Mouse (Mus musculus): ENCODE measurements around the gene Txnrd3. TPM values are rescaled to one million over a fixed set of nuclear protein-coding genes. Genes with fewer than 3 reads are reported as not detected.

Gene Txnrd3
- total and polyA plus RNA-seq, 2 experiments from 2014 or later, result 15.0 to 18.8 TPM

DNA sequence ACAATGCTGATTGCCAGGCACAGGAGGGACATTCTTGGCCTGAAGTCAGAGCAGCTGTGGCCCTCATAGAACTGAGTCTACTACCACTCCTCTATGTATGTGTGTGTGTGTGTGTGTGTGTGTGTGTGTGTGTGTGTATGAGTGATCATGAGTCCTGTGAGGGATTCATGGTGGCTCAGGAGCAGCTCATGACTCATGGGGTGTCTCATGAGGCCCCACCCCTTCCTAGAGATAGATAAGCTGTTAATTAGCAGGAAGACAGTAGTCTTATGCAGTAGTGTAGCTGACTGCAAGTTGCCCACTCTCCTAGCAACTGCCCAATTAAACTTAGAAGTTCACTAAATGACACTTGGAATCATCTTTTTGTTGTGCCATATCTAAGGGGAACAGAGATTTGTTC lies 8.0 kb downstream of the Txnrd3 start:
- H3K36me3 ChIP-seq (ENCODE audit: insufficient read depth, low read length), result no peaks in the 10 kb centered on the region
- TF ChIP-seq CTCF (IDR thresholded peaks at IDR 0.05; ENCODE audit: low read depth), result no peak
- ATAC-seq (no peak), DNase-seq (ENCODE audit: low spot score) (no peak)
- H3K4me1 ChIP-seq (ENCODE audit: insufficient read depth, low read length), result no peaks in the 10 kb centered on the region
- H3K9ac ChIP-seq (replicated peaks; ENCODE audit: low read length), result no peak overlapping the region
- H3K27me3 ChIP-seq (ENCODE audit: insufficient read depth, low read length), result no peaks in the 10 kb centered on the region
- H3K4me2 ChIP-seq (ENCODE audit: low read depth, low read length), result no peak overlapping the region
- no peak overlapping the region for H3K4me3 ChIP-seq (ENCODE audit: low read length)
- H3K27ac ChIP-seq, result no peak overlapping the region
- H3K9me3 ChIP-seq (ENCODE audit: low read length), result no peaks in the 10 kb centered on the region

DNA sequence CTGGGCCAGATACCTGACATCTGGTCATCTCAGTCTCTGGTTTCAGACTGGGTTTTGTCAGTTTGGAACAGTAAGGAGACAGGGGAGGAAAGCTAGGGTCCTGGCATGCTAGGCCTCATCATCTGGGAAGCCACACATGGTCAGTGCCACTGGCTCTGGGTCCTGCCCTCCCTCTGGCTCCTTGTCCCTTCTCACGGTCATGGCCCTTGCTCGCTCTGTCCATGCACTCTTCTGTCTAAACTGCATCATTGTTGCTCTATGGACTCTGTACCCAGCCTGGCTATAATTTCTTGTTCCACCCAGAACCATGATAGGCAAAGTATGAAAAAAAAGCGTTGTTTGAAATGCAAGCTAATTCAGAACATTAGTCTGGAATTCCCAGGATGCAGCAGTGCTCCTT lies 11.2 kb downstream of the Txnrd3 start:
- TF ChIP-seq CTCF (IDR thresholded peaks at IDR 0.05; ENCODE audit: low read depth), result no peak
- no peak overlapping the region for H3K27ac ChIP-seq
- no peaks in the 10 kb centered on the region for H3K36me3 ChIP-seq (ENCODE audit: insufficient read depth, low read length)
- no peak overlapping the region for H3K9ac ChIP-seq (replicated peaks; ENCODE audit: low read length)
- H3K4me2 ChIP-seq (ENCODE audit: low read depth, low read length), result no peak overlapping the region
- 88% methylated on average over 3 of the region's 3 CpGs for WGBS
- H3K27me3 ChIP-seq (ENCODE audit: insufficient read depth, low read length), result no peaks in the 10 kb centered on the region
- no peak for DNase-seq (ENCODE audit: low spot score)
- H3K9me3 ChIP-seq (ENCODE audit: low read length), result no peaks in the 10 kb centered on the region
- no peak for ATAC-seq
- no peak overlapping the region for H3K4me3 ChIP-seq (ENCODE audit: low read length)
- no peaks in the 10 kb centered on the region for H3K4me1 ChIP-seq (ENCODE audit: insufficient read depth, low read length)

DNA sequence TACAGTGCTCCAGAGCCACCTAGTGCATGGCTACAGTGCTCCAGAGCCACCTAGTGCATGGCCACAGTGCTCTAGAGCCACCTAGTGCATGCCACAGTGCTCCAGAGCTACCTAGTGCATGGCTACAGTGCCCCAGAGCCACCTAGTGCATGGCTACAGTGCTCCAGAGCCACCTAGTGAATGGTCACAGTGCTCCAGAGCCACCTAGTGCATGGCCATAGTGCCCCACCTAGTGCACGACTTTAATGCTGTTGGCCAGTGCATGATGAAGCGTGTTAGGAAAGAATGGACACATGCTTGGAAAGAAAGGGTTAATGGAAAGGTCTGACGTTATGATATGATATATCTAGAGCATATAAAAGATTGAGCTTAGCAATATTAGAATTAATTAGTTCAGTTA lies 14.6 kb downstream of the Txnrd3 start:
- no peak overlapping the region for H3K9ac ChIP-seq (replicated peaks; ENCODE audit: low read length)
- no peaks in the 10 kb centered on the region for H3K36me3 ChIP-seq (ENCODE audit: insufficient read depth, low read length)
- ATAC-seq (no peak), DNase-seq (ENCODE audit: low spot score) (no peak)
- H3K4me1 ChIP-seq (ENCODE audit: insufficient read depth, low read length), result no peaks in the 10 kb centered on the region
- WGBS, result 80% methylated on average over 3 of the region's 3 CpGs
- no peak overlapping the region for H3K4me2 ChIP-seq (ENCODE audit: low read depth, low read length)
- peak; percentile 40; the same call in 1 of the 2 replicates for TF ChIP-seq CTCF (IDR thresholded peaks at IDR 0.05; ENCODE audit: low read depth)
- no peak overlapping the region for H3K4me3 ChIP-seq (ENCODE audit: low read length)
- no peak overlapping the region for H3K27ac ChIP-seq
- no peaks in the 10 kb centered on the region for H3K27me3 ChIP-seq (ENCODE audit: insufficient read depth, low read length)
- H3K9me3 ChIP-seq (ENCODE audit: low read length), result no peaks in the 10 kb centered on the region

DNA sequence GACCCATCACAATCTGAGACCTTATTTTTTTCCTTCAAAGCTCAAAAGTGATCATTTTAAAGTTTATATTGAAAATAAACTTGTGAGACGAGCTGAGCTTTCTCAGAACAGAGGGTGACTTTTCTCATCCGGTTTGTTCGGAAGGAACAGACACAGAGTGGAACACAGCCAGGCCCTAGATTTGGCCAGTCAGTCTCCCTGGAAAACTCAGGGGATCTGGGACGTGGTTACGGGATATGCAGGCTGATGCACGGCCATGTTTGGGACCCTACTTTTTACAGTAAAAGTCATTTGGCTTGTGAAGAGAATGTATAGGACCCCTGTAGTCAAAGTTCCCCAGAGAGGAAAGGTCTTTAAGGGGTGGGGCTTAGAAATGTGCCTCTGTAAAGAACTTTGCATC lies 15.1 kb downstream of the Txnrd3 start:
- DNase-seq (ENCODE audit: low spot score) (no peak), ATAC-seq (no peak)
- 81% methylated on average over 6 of the region's 6 CpGs for WGBS
- H3K27me3 ChIP-seq (ENCODE audit: insufficient read depth, low read length), result no peaks in the 10 kb centered on the region
- no peak overlapping the region for H3K27ac ChIP-seq
- no peaks in the 10 kb centered on the region for H3K4me1 ChIP-seq (ENCODE audit: insufficient read depth, low read length)
- no peaks in the 10 kb centered on the region for H3K9me3 ChIP-seq (ENCODE audit: low read length)
- H3K36me3 ChIP-seq (ENCODE audit: insufficient read depth, low read length), result peaks cover under 1% of the 10 kb centered on the region; the same call in 1 of the 2 replicates
- TF ChIP-seq CTCF (IDR thresholded peaks at IDR 0.05; ENCODE audit: low read depth), result no peak
- H3K9ac ChIP-seq (replicated peaks; ENCODE audit: low read length), result no peak overlapping the region
- H3K4me3 ChIP-seq (ENCODE audit: low read length), result no peak overlapping the region
- no peak overlapping the region for H3K4me2 ChIP-seq (ENCODE audit: low read depth, low read length)

DNA sequence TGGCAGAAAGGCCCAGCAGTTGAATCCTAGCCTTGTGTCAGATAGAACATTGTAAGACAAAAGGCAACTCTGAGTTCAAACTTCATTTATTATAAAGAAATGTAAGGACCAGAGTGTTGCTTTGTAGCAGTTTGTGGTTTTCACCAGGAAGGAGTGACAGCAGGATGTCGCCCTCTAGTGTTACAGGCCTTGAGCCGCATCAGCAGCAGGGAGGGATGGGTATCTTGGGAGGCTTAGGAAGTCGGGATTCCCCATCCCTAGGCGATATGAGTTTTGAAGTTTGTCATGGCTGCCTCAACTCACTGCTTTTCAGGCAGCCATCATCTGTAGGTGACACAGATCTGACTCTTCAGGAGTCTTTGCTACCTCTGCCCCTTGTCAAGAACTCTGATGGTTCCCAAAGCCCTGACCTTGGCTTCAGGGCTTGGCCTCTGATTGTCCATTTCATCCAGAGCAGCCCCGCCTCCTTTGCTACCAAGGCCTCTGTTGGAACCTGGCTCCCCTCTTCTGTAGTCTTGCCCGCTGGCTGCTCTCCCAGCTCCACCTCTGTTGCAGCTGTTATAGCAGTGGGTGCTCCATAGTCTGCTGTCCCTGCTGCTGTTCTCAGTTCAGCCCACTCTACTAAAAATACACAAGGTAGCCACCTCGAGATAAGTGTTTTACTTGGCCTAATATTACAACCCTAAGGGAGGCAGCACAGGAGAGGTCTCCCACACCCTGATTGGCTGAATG lies 16.1 kb downstream of the Txnrd3 start:
- H3K36me3 ChIP-seq (ENCODE audit: insufficient read depth, low read length), result peaks cover 5% of the 10 kb centered on the region; the same call in 1 of the 2 replicates
- no peak for ATAC-seq

DNA sequence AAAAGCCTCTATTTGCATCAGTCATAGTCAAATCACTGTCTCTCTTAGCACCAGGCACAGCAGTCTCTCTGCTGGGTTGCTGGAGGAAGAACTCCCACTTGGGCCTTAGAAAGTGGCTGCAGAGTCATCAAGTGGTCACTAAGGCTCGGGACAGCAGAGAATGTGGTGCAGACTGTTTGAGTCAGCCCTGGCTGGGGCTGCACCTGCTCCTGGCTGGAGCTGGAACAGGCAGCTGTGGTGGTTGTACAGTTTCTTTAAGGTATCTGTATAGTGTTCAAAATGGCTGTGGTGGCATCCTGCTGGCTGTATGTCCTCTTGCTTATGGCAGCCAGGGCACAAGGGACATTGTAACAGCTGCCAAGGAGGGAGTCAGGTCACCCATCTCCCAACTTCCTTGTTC lies 16.7 kb downstream of the Txnrd3 start:
- Histone ChIP-seq H3K9ac (replicated peaks; ENCODE audit: low read length) (no peak overlapping the region), H3K36me3 (ENCODE audit: insufficient read depth, low read length) (peaks cover 5% of the 10 kb centered on the region; the same call in 1 of the 2 replicates), H3K4me3 (ENCODE audit: low read length) (no peak overlapping the region), H3K9me3 (ENCODE audit: low read length) (no peaks in the 10 kb centered on the region), H3K4me1 (ENCODE audit: insufficient read depth, low read length) (no peaks in the 10 kb centered on the region), H3K27me3 (ENCODE audit: insufficient read depth, low read length) (no peaks in the 10 kb centered on the region), H3K4me2 (ENCODE audit: low read depth, low read length) (no peak overlapping the region), H3K27ac (no peak overlapping the region)
- DNase-seq (ENCODE audit: low spot score) (no peak), ATAC-seq (no peak)
- TF ChIP-seq CTCF (IDR thresholded peaks at IDR 0.05; ENCODE audit: low read depth), result no peak
- 72% methylated on average over 1 of the region's 1 CpGs for WGBS

More for the DNA sequence above, 16.1 kb downstream of the Txnrd3 start:
- Histone ChIP-seq H3K9me3 (ENCODE audit: low read length) (no peaks in the 10 kb centered on the region), H3K9ac (replicated peaks; ENCODE audit: low read length) (no peak overlapping the region), H3K27me3 (ENCODE audit: insufficient read depth, low read length) (no peaks in the 10 kb centered on the region), H3K27ac (no peak overlapping the region), H3K4me2 (ENCODE audit: low read depth, low read length) (no peak overlapping the region), H3K4me3 (ENCODE audit: low read length) (no peak overlapping the region), H3K4me1 (ENCODE audit: insufficient read depth, low read length) (no peaks in the 10 kb centered on the region)
- TF ChIP-seq CTCF (IDR thresholded peaks at IDR 0.05; ENCODE audit: low read depth), result peak; percentile 74
- 32% methylated on average over 7 of the region's 7 CpGs for WGBS
- DNase-seq (ENCODE audit: low spot score), result peak; percentile 50

DNA sequence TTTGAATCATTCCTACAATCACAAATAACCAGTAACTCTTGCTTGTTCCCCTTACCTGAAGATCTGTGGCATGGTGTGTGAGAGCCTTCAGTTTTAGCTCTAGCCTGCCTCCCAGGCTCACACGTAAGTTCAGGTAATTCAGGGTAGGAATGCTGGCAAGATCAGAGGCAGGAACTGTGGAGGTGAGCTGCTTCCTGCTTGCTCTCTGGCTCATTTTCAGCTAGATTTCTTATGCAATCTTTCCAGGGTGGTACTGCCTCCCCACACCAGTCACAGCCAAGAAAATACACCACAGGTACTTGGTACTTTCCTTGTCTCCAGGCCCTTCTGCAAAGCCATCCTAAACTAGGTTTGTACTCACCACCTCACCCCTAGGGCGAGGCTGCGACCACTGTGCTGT lies 18.7 kb downstream of the Txnrd3 start:
- Histone ChIP-seq H3K36me3 (ENCODE audit: insufficient read depth, low read length) (peaks cover 5% of the 10 kb centered on the region; the same call in 1 of the 2 replicates), H3K4me3 (ENCODE audit: low read length) (no peak overlapping the region), H3K9me3 (ENCODE audit: low read length) (no peaks in the 10 kb centered on the region), H3K4me2 (ENCODE audit: low read depth, low read length) (no peak overlapping the region), H3K4me1 (ENCODE audit: insufficient read depth, low read length) (no peaks in the 10 kb centered on the region), H3K27me3 (ENCODE audit: insufficient read depth, low read length) (no peaks in the 10 kb centered on the region), H3K9ac (replicated peaks; ENCODE audit: low read length) (no peak overlapping the region), H3K27ac (no peak overlapping the region)
- WGBS, result 83% methylated on average over 3 of the region's 3 CpGs
- TF ChIP-seq CTCF (IDR thresholded peaks at IDR 0.05; ENCODE audit: low read depth), result no peak
- DNase-seq (ENCODE audit: low spot score), result no peak
- ATAC-seq, result no peak

Data from hindbrain, postnatal 0 days (tissue).